Mouse (Mus musculus) neural tube, embryonic 12.5 days (tissue): ENCODE data around the gene Kcnq5. TPM values are rescaled to one million over a fixed set of nuclear protein-coding genes. Genes with fewer than 3 reads are reported as not detected.
"Not testable (repeated sequence)": the region's sequence is repeated elsewhere in the genome, so short reads cannot be mapped to it uniquely, and the experiment has no call there.

Source experiments
- ATAC-seq: fragments of 200-750 bp; cut with Nextera tagmentation; 2 replicates; pipeline ENCODE4 v1.8.0; 2017; ENCODE audit warnings: low read depth, mild to moderate bottlenecking, moderate TSS enrichment, moderate library complexity; ENCODE audit not compliant: low FRiP score
- H3K27ac ChIP-seq: fragments of 300-500 bp; sonication (generic); 2 replicates; pipeline ENCODE4 v1.5.1; 2016
- H3K27me3 ChIP-seq: fragments of 300-500 bp; sonication (generic); replicated peaks from 2 replicates; pipeline ENCODE4 v1.6.1; 2016; ENCODE audit warnings: mild to moderate bottlenecking
- H3K36me3 ChIP-seq: fragments of 300-500 bp; sonication (generic); 2 replicates; pipeline ENCODE4 v1.6.1; 2016; ENCODE audit warnings: mild to moderate bottlenecking
- H3K4me1 ChIP-seq: fragments of 300-500 bp; sonication (generic); 2 replicates; pipeline ENCODE4 v1.6.1; 2016
- H3K4me2 ChIP-seq: fragments of 300-500 bp; sonication (generic); replicated peaks from 2 replicates; pipeline ENCODE4 v1.6.1; 2016; ENCODE audit warnings: mild to moderate bottlenecking
- H3K4me3 ChIP-seq: fragments of 300-500 bp; sonication (generic); 2 replicates; pipeline ENCODE4 v1.5.1; 2016
- H3K9ac ChIP-seq: fragments of 300-500 bp; sonication (generic); 2 replicates; pipeline ENCODE4 v1.6.1; 2016; ENCODE audit warnings: mild to moderate bottlenecking
- H3K9me3 ChIP-seq: fragments of 300-500 bp; sonication (generic); 2 replicates; pipeline ENCODE4 v1.6.1; 2016; ENCODE audit warnings: mild to moderate bottlenecking
- WGBS: fragments of 180-500 bp; shearing (Covaris S2); methylation state at CpG from one replicate; pipeline ENCODE4 v1.1.7; 2016; 5-methylcytosine and 5-hydroxymethylcytosine counted together
- polyA plus RNA-seq: library from polyadenylated mRNA; unstranded; fragments of >200 nt; fragmentation: Nextera tagmentation; extraction: Ambion mirVana; gene quantifications from 2 replicates; pipeline ENCODE4 v1.2.1, GENCODE M21; 2016

The Kcnq5 gene
- polyA plus RNA-seq, 1 experiment from 2014 or later, result 1.7 TPM

- 83% methylated on average over 4 of the region's 4 CpGs for WGBS
These were observed 357.7 kb downstream of the Kcnq5 start for GRCm38 (mm10) chr1:21604003-21604402.

GRCm38 (mm10) chr1:21602567-21602966 lies 359.2 kb downstream of the Kcnq5 start:
- no peaks in the 10 kb centered on the region for H3K27me3 ChIP-seq
- no peak overlapping the region for H3K4me2 ChIP-seq
- H3K9ac ChIP-seq, result no peak overlapping the region
- H3K27ac ChIP-seq, result no peak overlapping the region
- no peaks in the 10 kb centered on the region for H3K4me1 ChIP-seq
- ATAC-seq, result no peak
- H3K4me3 ChIP-seq, result no peak overlapping the region
- H3K36me3 ChIP-seq, result no peaks in the 10 kb centered on the region
- H3K9me3 ChIP-seq, result no peaks in the 10 kb centered on the region

More at GRCm38 (mm10) chr1:21604003-21604402, 357.7 kb downstream of the Kcnq5 start:
- Histone ChIP-seq H3K27ac (no peak overlapping the region), H3K36me3 (no peaks in the 10 kb centered on the region), H3K4me1 (no peaks in the 10 kb centered on the region), H3K4me2 (no peak overlapping the region), H3K27me3 (no peaks in the 10 kb centered on the region), H3K9me3 (no peaks in the 10 kb centered on the region), H3K9ac (no peak overlapping the region), H3K4me3 (no peak overlapping the region)
- ATAC-seq, result no peak

GRCm38 (mm10) chr1:21600606-21601005 lies 361.1 kb downstream of the Kcnq5 start:
- no peaks in the 10 kb centered on the region for H3K36me3 ChIP-seq
- no peak for ATAC-seq
- 81% methylated on average over 4 of the region's 4 CpGs for WGBS
- H3K4me3 ChIP-seq, result no peak overlapping the region
- no peak overlapping the region for H3K9ac ChIP-seq
- no peaks in the 10 kb centered on the region for H3K27me3 ChIP-seq
- H3K4me1 ChIP-seq, result no peaks in the 10 kb centered on the region
- no peak overlapping the region for H3K27ac ChIP-seq
- H3K9me3 ChIP-seq, result no peaks in the 10 kb centered on the region
- H3K4me2 ChIP-seq, result no peak overlapping the region

- ATAC-seq, result no peak
- whole genome bisulfite sequencing, result 65% methylated on average over 4 of the region's 4 CpGs
These were observed 367.9 kb downstream of the Kcnq5 start for GRCm38 (mm10) chr1:21593872-21594271.

GRCm38 (mm10) chr1:21567397-21567796 lies 394.3 kb downstream of the Kcnq5 start:
- H3K4me1 ChIP-seq, H3K4me2 ChIP-seq, H3K36me3 ChIP-seq, H3K4me3 ChIP-seq, H3K27ac ChIP-seq, H3K27me3 ChIP-seq, H3K9me3 ChIP-seq, H3K9ac ChIP-seq, ATAC-seq: not testable (repeated sequence)
- 91% methylated on average over 2 of the region's 2 CpGs for WGBS

More at GRCm38 (mm10) chr1:21593872-21594271, 367.9 kb downstream of the Kcnq5 start:
- H3K4me3 ChIP-seq, result no peak overlapping the region
- H3K36me3 ChIP-seq, result no peaks in the 10 kb centered on the region
- H3K9me3 ChIP-seq, result no peaks in the 10 kb centered on the region
- H3K4me1 ChIP-seq, result no peaks in the 10 kb centered on the region
- H3K27ac ChIP-seq, result no peak overlapping the region
- H3K4me2 ChIP-seq, result no peak overlapping the region
- no peak overlapping the region for H3K9ac ChIP-seq
- H3K27me3 ChIP-seq, result no peaks in the 10 kb centered on the region

GRCm38 (mm10) chr1:21554630-21555029 lies 407.1 kb downstream of the Kcnq5 start:
- Histone ChIP-seq H3K4me3 (no peak overlapping the region), H3K4me2 (no peak overlapping the region), H3K36me3 (no peaks in the 10 kb centered on the region), H3K27me3 (no peaks in the 10 kb centered on the region), H3K27ac (no peak overlapping the region), H3K4me1 (no peaks in the 10 kb centered on the region), H3K9me3 (no peaks in the 10 kb centered on the region), H3K9ac (no peak overlapping the region)
- 82% methylated on average over 6 of the region's 6 CpGs for WGBS
- ATAC-seq, result no peak

- Histone ChIP-seq H3K4me2 (no peak overlapping the region), H3K4me3 (no peak overlapping the region), H3K4me1 (no peaks in the 10 kb centered on the region), H3K9ac (no peak overlapping the region), H3K9me3 (no peaks in the 10 kb centered on the region), H3K36me3 (no peaks in the 10 kb centered on the region), H3K27me3 (no peaks in the 10 kb centered on the region), H3K27ac (no peak overlapping the region)
- no peak for ATAC-seq
- 92% methylated on average over 2 of the region's 2 CpGs for WGBS
These were observed 409.0 kb downstream of the Kcnq5 start for GRCm38 (mm10) chr1:21552715-21553114.

- Histone ChIP-seq H3K27me3 (no peaks in the 10 kb centered on the region), H3K36me3 (no peaks in the 10 kb centered on the region), H3K4me2 (no peak overlapping the region), H3K9me3 (no peaks in the 10 kb centered on the region), H3K9ac (no peak overlapping the region), H3K4me1 (no peaks in the 10 kb centered on the region), H3K4me3 (no peak overlapping the region), H3K27ac (no peak overlapping the region)
- no peak for ATAC-seq
These were observed 417.8 kb downstream of the Kcnq5 start for GRCm38 (mm10) chr1:21543909-21544308.

- ATAC-seq, result no peak
- 86% methylated on average over 2 of the region's 2 CpGs for WGBS
- no peak overlapping the region for H3K4me2 ChIP-seq
- H3K27me3 ChIP-seq, result no peaks in the 10 kb centered on the region
- H3K9ac ChIP-seq, result no peak overlapping the region
- no peaks in the 10 kb centered on the region for H3K9me3 ChIP-seq
- no peaks in the 10 kb centered on the region for H3K4me1 ChIP-seq
- no peak overlapping the region for H3K4me3 ChIP-seq
- no peaks in the 10 kb centered on the region for H3K36me3 ChIP-seq
- no peak overlapping the region for H3K27ac ChIP-seq
These were observed 422.3 kb downstream of the Kcnq5 start for GRCm38 (mm10) chr1:21539486-21539885.

- no peak overlapping the region for H3K27ac ChIP-seq
- ATAC-seq, result no peak
- H3K4me2 ChIP-seq, result no peak overlapping the region
- WGBS, result 82% methylated on average over 1 of the region's 1 CpGs
- no peaks in the 10 kb centered on the region for H3K36me3 ChIP-seq
- no peak overlapping the region for H3K4me3 ChIP-seq
- H3K27me3 ChIP-seq, result no peaks in the 10 kb centered on the region
- no peaks in the 10 kb centered on the region for H3K4me1 ChIP-seq
- no peak overlapping the region for H3K9ac ChIP-seq
- H3K9me3 ChIP-seq, result no peaks in the 10 kb centered on the region
These were observed 430.9 kb downstream of the Kcnq5 start for GRCm38 (mm10) chr1:21530823-21531222.

GRCm38 (mm10) chr1:21521995-21522394 lies 439.7 kb downstream of the Kcnq5 start:
- Histone ChIP-seq H3K4me1 (no peaks in the 10 kb centered on the region), H3K4me2 (no peak overlapping the region), H3K27ac (no peak overlapping the region), H3K4me3 (no peak overlapping the region), H3K27me3 (no peaks in the 10 kb centered on the region), H3K9me3 (no peaks in the 10 kb centered on the region), H3K9ac (no peak overlapping the region), H3K36me3 (no peaks in the 10 kb centered on the region)
- ATAC-seq, result no peak
- WGBS, result 80% methylated on average over 10 of the region's 10 CpGs

GRCm38 (mm10) chr1:21521475-21521874 lies 440.3 kb downstream of the Kcnq5 start:
- Histone ChIP-seq H3K4me2 (no peak overlapping the region), H3K4me1 (no peaks in the 10 kb centered on the region)

GRCm38 (mm10) chr1:21520116-21520645 lies 441.6 kb downstream of the Kcnq5 start:
- no peak for ATAC-seq
- 86% methylated on average over 10 of the region's 10 CpGs for WGBS
- H3K36me3 ChIP-seq, result no peaks in the 10 kb centered on the region

More at GRCm38 (mm10) chr1:21521475-21521874, 440.3 kb downstream of the Kcnq5 start:
- Histone ChIP-seq H3K27ac (no peak overlapping the region), H3K9me3 (no peaks in the 10 kb centered on the region), H3K4me3 (no peak overlapping the region), H3K27me3 (no peaks in the 10 kb centered on the region), H3K9ac (no peak overlapping the region), H3K36me3 (no peaks in the 10 kb centered on the region)
- ATAC-seq, result no peak
- WGBS, result 89% methylated on average over 8 of the region's 8 CpGs

More at GRCm38 (mm10) chr1:21520116-21520645, 441.6 kb downstream of the Kcnq5 start:
- no peak overlapping the region for H3K9ac ChIP-seq
- no peaks in the 10 kb centered on the region for H3K27me3 ChIP-seq
- no peak overlapping the region for H3K27ac ChIP-seq
- H3K4me3 ChIP-seq, result no peak overlapping the region
- no peaks in the 10 kb centered on the region for H3K4me1 ChIP-seq
- no peaks in the 10 kb centered on the region for H3K9me3 ChIP-seq
- H3K4me2 ChIP-seq, result no peak overlapping the region
